Mouse (Mus musculus): ENCODE data around the gene Fezf1.

The Fezf1 gene

GRCm38 (mm10) chr6:23248313-23249052, at the start of gene Fezf1:
Gene Fezf1, minus strand, starts transcription at chr6:23248362.
- no peak for DNase-seq (ENCODE audit: low read depth, low spot score)

GRCm38 (mm10) chr6:23294685-23295084, 46.5 kb upstream of the Fezf1 start:
- DNase-seq (ENCODE audit: low read depth, low spot score) = no peak

- DNase-seq (ENCODE audit: low read depth, low spot score) = no peak
Measured at GRCm38 (mm10) chr6:23288752-23289151, 40.6 kb upstream of the Fezf1 start.

- DNase-seq (ENCODE audit: low read depth, low spot score) = no peak
Measured at GRCm38 (mm10) chr6:23281514-23281820, 33.3 kb upstream of the Fezf1 start.

DNA sequence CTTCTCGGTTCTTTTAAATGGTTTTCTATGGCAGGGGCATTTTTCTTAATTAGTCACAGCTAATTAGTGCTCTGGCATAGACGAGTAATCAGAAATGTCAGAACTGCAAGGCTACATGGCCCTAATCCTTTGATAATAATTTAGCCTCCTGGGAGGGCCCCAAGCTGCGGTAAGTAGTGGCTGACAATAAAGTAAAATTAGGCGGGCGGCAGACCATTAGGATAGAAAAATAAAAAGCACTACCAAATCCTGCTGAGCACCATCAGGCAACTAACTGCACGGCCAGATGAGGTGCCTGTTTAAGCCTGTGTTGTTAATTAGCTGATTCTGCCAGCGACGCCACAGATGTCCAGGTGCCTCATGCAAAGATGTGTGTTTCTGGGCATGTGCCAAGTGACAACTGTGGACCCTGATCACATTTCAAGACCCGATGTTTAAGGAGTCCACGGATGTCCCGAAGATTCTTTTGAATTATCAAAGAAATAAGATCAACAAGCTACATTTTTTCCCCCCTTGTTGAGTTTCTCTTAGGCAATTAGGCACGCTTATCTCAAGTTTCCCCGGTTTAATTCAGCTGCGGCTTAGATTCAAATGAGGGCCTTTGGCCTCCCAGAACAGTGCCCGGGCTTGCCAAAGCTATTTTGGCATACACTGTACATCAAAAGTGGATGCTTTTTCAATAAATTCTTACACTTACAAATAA, 32.8 kb upstream of the Fezf1 start:
- no peak for DNase-seq (ENCODE audit: low read depth, low spot score)

GRCm38 (mm10) chr6:23273483-23273882, 25.3 kb upstream of the Fezf1 start:
- DNase-seq (ENCODE audit: low read depth, low spot score) = no peak

DNA sequence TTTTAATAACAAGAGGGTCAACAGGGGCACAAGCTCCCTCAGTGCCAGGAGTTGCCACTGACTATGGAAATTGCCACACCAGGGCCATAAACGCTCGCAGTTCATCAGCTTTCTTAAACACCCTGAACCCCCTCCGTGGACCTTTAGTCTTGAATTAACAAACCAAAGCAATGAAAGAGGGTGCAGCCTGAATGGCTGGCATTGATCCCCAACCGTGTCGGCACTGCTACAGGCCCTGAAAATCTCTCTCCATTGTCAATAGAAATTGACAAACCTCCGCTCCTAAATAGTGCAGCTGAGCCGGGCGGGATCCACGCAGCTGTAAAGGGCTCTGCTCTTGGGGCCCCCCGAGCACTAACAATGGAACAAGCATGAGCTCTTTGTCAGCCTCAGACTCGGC, 24.8 kb upstream of the Fezf1 start:
- DNase-seq (ENCODE audit: low read depth, low spot score) = no peak

GRCm38 (mm10) chr6:23272542-23272941, 24.4 kb upstream of the Fezf1 start:
- no peak for DNase-seq (ENCODE audit: low read depth, low spot score)

DNA sequence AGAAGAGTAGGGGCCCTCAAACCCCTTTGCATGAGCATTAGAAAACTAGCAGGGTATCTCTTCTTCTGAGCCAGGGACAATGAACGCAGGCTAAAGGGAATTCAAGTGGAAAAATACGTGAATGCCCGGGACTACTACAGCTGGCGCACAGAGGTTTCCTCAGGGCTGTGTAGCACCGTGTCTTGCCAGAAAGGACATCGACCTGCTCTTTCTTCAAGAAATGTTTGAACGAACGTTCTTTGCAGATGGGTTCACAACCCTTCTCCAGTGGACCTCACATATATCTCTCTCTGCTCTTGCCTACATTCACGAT, 12.5 kb upstream of the Fezf1 start:
- no peak for DNase-seq (ENCODE audit: low read depth, low spot score)

DNA sequence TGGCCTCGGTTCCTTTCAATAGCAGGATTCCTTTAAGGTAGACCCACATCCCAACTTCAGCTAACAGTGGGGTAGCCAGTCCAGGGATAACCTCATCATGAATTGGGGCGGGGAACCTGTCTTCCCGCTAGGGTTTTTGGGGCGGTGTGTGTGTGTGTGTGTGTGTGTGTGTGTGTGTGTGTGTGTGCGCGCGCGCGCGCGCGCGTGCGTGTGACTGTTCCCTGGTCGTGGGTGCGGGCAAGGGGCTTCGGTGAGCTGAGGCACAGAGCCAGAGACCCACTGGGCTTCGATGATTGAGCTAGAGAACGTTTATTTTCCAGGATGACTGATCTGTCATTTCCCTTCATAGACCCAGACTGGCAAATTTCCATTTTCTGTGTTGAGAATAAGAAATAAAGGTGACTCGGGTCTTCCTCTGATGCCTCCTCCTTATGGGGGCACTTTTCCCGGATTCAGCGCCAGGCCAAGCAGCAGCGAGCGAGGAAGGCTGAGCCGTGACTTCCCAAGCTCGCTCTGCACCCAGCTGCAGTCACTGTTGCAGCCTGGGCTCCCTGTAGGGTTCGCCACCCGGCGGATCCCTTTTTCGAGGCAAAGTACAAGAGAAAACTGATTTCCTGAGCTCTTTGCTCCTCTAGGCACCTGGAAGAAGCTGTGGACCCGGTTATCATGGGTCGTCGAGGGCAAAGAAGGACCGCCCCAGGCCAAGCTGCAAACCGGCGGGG, 12.0 kb upstream of the Fezf1 start:
- no peak for DNase-seq (ENCODE audit: low read depth, low spot score)

DNA sequence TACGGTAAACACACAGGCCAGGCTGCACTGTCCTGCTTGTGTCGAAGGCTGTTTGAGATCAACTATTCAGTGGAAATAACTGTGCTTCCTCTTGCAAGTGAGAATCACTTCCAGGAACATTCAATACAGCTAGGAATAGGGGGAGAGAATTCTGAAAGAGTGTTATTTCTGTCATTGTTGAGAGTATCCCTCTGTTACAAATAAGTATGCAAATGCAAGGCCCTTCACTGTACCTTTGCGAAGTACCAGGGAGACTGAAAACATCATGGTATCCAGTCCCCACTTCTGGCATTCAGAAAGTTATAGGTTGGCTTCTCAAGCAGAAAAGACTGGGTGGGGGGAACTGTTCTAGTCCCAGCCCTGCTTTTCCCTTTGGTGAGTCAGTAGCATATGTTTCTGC, 9.8 kb upstream of the Fezf1 start:
- no peak for DNase-seq (ENCODE audit: low read depth, low spot score)

- no peak for DNase-seq (ENCODE audit: low read depth, low spot score)
Measured at GRCm38 (mm10) chr6:23255161-23255560, 7.0 kb upstream of the Fezf1 start.

DNA sequence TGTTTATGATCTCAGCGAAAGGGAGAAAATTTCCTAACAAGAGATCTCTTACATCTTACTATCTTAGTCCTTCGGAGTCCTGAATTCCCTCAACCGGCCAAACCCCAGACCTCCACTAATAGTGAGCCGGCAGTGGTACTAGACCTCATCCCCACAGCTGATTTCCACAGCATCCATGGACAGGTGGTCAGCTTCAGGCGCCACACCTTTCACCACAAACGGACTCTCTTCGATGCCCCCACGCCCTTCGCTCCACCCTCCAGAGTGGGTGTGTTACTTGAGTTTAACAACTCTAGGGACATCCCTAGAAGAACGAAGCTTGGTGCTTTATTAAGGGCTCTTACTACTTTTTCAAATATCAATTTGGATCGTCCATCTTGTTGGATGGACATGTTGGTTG, 6.5 kb upstream of the Fezf1 start:
- DNase-seq (ENCODE audit: low read depth, low spot score) = no peak

- no peak for DNase-seq (ENCODE audit: low read depth, low spot score)
Measured at GRCm38 (mm10) chr6:23253353-23254311, 5.5 kb upstream of the Fezf1 start.

GRCm38 (mm10) chr6:23252196-23253135, 4.3 kb upstream of the Fezf1 start:
- no peak for DNase-seq (ENCODE audit: low read depth, low spot score)

DNA sequence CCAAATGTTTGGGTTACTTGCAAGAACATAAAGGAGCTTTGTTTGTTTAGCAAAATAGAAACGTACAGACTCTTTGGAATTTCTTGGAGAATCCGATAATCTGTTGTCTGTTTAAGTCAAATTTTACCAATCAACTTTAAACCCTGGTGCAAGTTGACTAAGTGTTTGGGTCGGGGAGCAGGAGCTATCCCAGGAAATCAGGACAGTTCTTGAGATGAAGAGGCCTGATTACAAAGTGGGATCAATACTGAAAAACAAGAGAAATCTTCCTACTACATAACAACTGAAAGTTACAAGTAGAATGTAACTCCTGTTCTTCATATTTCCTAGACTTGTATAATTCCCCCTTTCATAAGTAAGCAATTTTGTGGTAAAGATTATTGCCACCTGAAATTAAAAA, 3.3 kb upstream of the Fezf1 start:
- DNase-seq (ENCODE audit: low read depth, low spot score) = no peak

DNA sequence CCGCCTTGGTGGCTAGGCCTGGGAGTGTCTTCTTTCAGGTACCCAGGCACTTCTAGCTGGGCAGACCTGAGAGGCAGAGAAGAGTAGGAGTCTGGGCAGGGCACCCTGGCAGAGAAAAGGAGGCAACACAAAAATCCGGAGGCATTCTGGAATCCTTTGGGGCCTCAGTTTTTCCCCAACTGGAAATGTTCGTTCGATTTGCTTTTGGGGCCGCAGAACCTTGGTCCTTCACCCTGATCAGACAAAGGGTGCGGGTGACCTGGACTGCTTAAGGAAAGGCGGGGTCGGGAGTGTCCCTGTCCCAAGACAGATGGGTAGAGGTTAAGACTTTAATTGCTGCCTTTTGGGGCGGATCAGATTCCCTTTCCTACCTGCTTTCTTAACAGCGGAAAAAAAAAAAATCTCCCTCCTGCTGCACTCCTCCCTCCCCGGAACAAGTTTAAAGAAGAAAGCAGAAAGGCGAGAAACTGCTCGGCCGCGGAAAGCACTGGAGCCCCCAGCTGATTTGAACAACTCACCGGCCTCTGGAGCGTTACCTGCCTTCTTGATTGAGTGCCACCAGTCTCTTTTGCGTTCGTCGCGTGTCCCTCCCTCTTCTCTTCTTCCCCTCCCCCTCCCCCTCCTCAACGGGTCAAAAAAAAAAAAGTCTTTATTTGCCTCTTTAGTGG, 2.3 kb upstream of the Fezf1 start:
- no peak for DNase-seq (ENCODE audit: low read depth, low spot score)

GRCm38 (mm10) chr6:23249616-23250287, 1.6 kb upstream of the Fezf1 start:
- DNase-seq (ENCODE audit: low read depth, low spot score) = no peak

GRCm38 (mm10) chr6:23249053-23249401, 865 bp upstream of the Fezf1 start:
- no peak for DNase-seq (ENCODE audit: low read depth, low spot score)

Measured in CD4-positive helper T cell, adult 2 months (primary cell).